Mouse (Mus musculus) neutrophil, adult 5-6 weeks (primary cell): ENCODE measurements around the gene Nudt4. TPM values are rescaled to one million over a fixed set of nuclear protein-coding genes. Genes with fewer than 3 reads are reported as not detected.
A peak's percentile ranks its signal among the peaks of the same experiment; 100 is the strongest.

ENCODE experiments used
- ATAC-seq: fragments of 151-379, 151-347 bp; 2 replicates; pipeline ENCODE4 v1.8.0; 2017; ENCODE audit warnings: mild to moderate bottlenecking, moderate TSS enrichment; ENCODE audit not compliant: insufficient number of reproducible peaks, poor library complexity, low FRiP score, severe bottlenecking; ENCODE audit errors: extremely low read depth
- total RNA-seq: library from RNA; stranded (forward); fragments of 200-1000 nt; gene quantifications from 2 replicates; pipeline ENCODE4 v1.2.3, GENCODE M21; 2017

Nudt4 gene
- 233 and 255 TPM in 2 replicates for total RNA-seq

GRCm38 (mm10) chr10:95563851-95564845 is at the start of gene Nudt4:
Gene Nudt4 (minus strand): TSS chr10:95564146.
- ATAC-seq, result peak; percentile 69

- ATAC-seq, result no peak
Observed at GRCm38 (mm10) chr10:95611331-95611721, 47.4 kb upstream of the Nudt4 start.

GRCm38 (mm10) chr10:95610666-95611330 is 46.9 kb upstream of the Nudt4 start:
- ATAC-seq, result no peak

- ATAC-seq, result no peak
Observed at GRCm38 (mm10) chr10:95604979-95605613, 41.1 kb upstream of the Nudt4 start.

GRCm38 (mm10) chr10:95600527-95600926 is 36.6 kb upstream of the Nudt4 start:
- ATAC-seq, result no peak

GRCm38 (mm10) chr10:95599740-95600139 is 35.8 kb upstream of the Nudt4 start:
- no peak for ATAC-seq

GRCm38 (mm10) chr10:95598056-95598587 is 34.2 kb upstream of the Nudt4 start:
- ATAC-seq, result no peak

- ATAC-seq, result no peak
Observed at GRCm38 (mm10) chr10:95595852-95596639, 32.1 kb upstream of the Nudt4 start.

- no peak for ATAC-seq
Observed at GRCm38 (mm10) chr10:95594414-95594813, 30.5 kb upstream of the Nudt4 start.

GRCm38 (mm10) chr10:95591257-95591656 is 27.3 kb upstream of the Nudt4 start:
- ATAC-seq, result no peak

GRCm38 (mm10) chr10:95590196-95590595 is 26.2 kb upstream of the Nudt4 start:
- ATAC-seq, result no peak

- no peak for ATAC-seq
Observed at GRCm38 (mm10) chr10:95589196-95589595, 25.2 kb upstream of the Nudt4 start.

- no peak for ATAC-seq
Observed at GRCm38 (mm10) chr10:95587509-95588220, 23.7 kb upstream of the Nudt4 start.

GRCm38 (mm10) chr10:95585554-95585953 is 21.6 kb upstream of the Nudt4 start:
- no peak for ATAC-seq

- ATAC-seq, result no peak
Observed at GRCm38 (mm10) chr10:95577567-95577950, 13.6 kb upstream of the Nudt4 start.

GRCm38 (mm10) chr10:95576876-95577566 is 13.1 kb upstream of the Nudt4 start:
- ATAC-seq, result no peak

- ATAC-seq, result no peak
Observed at GRCm38 (mm10) chr10:95575839-95576380, 12.0 kb upstream of the Nudt4 start.
